Mouse (Mus musculus) ES-E14 (cell line): ENCODE results near the gene Flnb.

Experiments used
- CHD2 ChIP-seq: IDR thresholded peaks from 2 replicates; pipeline ENCODE4 v1.6.1; 2014; ENCODE audit warnings: mild to moderate bottlenecking, low read depth, low read length, inconsistent platforms
- HCFC1 ChIP-seq: IDR thresholded peaks from 2 replicates; pipeline ENCODE4 v1.6.1; 2012; ENCODE audit warnings: low read length, inconsistent platforms, borderline replicate concordance; ENCODE audit not compliant: insufficient read depth
- MAFK ChIP-seq: IDR thresholded peaks from 2 replicates; pipeline ENCODE4 v1.6.1; 2014; ENCODE audit warnings: mild to moderate bottlenecking, low read depth, low read length, inconsistent platforms; ENCODE audit not compliant: insufficient read depth
- ZC3H11A ChIP-seq: IDR thresholded peaks from 2 replicates; pipeline ENCODE4 v1.6.1; 2012; ENCODE audit warnings: low read depth, mild to moderate bottlenecking, inconsistent platforms, low read length, borderline replicate concordance
- ZNF384 ChIP-seq: IDR thresholded peaks from 2 replicates; pipeline ENCODE4 v1.6.1; 2012; ENCODE audit warnings: low read depth, low read length, inconsistent platforms

- TF ChIP-seq MAFK: no peak
- TF ChIP-seq HCFC1: no peak
- no peak for TF ChIP-seq ZNF384
- TF ChIP-seq CHD2: no peak
- TF ChIP-seq ZC3H11A: no peak
Observed at GRCm38 (mm10) chr14:7850913-7851312, 33.2 kb downstream of the Flnb start.
